Mouse (Mus musculus) adrenal gland (tissue): ENCODE data around the gene Tcerg1l.

Experiments used
- intact Hi-C: fragments of 180-260 bp; cut with DNase I; formaldehyde crosslinking; loops from one replicate; pipeline ENCODE4 v1.15.1; 2025

The Tcerg1l gene

GRCm38 (mm10) chr7:138365519-138365918 is 32.0 kb downstream of the Tcerg1l start:
- intact Hi-C loops, result no loop called here

- intact Hi-C loops, result no loop called here
Measured at GRCm38 (mm10) chr7:138357475-138357874, 40.1 kb downstream of the Tcerg1l start.

GRCm38 (mm10) chr7:138356655-138357449 is 40.7 kb downstream of the Tcerg1l start:
- intact Hi-C loops, result no loop called here

GRCm38 (mm10) chr7:138345451-138345850 is 52.1 kb downstream of the Tcerg1l start:
- intact Hi-C loops, result no loop called here

- intact Hi-C loops, result no loop called here
Measured at GRCm38 (mm10) chr7:138338451-138338850, 59.1 kb downstream of the Tcerg1l start.

GRCm38 (mm10) chr7:138337946-138338345 is 59.6 kb downstream of the Tcerg1l start:
- intact Hi-C loops, result no loop called here

GRCm38 (mm10) chr7:138332504-138333168 is 64.9 kb downstream of the Tcerg1l start:
- intact Hi-C loops, result no loop called here

GRCm38 (mm10) chr7:138331266-138331665 is 66.3 kb downstream of the Tcerg1l start:
- intact Hi-C loops, result no loop called here

- intact Hi-C loops, result no loop called here
Measured at GRCm38 (mm10) chr7:138328637-138329036, 68.9 kb downstream of the Tcerg1l start.

GRCm38 (mm10) chr7:138326760-138327159 is 70.8 kb downstream of the Tcerg1l start:
- intact Hi-C loops, result no loop called here

- intact Hi-C loops, result no loop called here
Measured at GRCm38 (mm10) chr7:138313733-138314132, 83.8 kb downstream of the Tcerg1l start.

GRCm38 (mm10) chr7:138306126-138306525 is 91.4 kb downstream of the Tcerg1l start:
- intact Hi-C loops, result no loop called here

- intact Hi-C loops, result no loop called here
Measured at GRCm38 (mm10) chr7:138284790-138285189, 112.7 kb downstream of the Tcerg1l start.

GRCm38 (mm10) chr7:138275263-138275662 is 122.3 kb downstream of the Tcerg1l start:
- intact Hi-C loops, result no loop called here

- intact Hi-C loops, result no loop called here
Measured at GRCm38 (mm10) chr7:138271328-138271727, 126.2 kb downstream of the Tcerg1l start.

GRCm38 (mm10) chr7:138269386-138269785 is 128.1 kb downstream of the Tcerg1l start:
- intact Hi-C loops, result no loop called here

GRCm38 (mm10) chr7:138267976-138268646 is 129.4 kb downstream of the Tcerg1l start:
- intact Hi-C loops, result no loop called here

GRCm38 (mm10) chr7:138248612-138249011 is 148.9 kb downstream of the Tcerg1l start:
- intact Hi-C loops, result no loop called here

GRCm38 (mm10) chr7:138248176-138248575 is 149.4 kb downstream of the Tcerg1l start:
- intact Hi-C loops, result no loop called here

GRCm38 (mm10) chr7:138246684-138247083 is 150.8 kb downstream of the Tcerg1l start:
- intact Hi-C loops, result no loop called here

GRCm38 (mm10) chr7:138242229-138242628 is 155.3 kb downstream of the Tcerg1l start:
- intact Hi-C loops, result no loop called here

GRCm38 (mm10) chr7:138237708-138238225 is 159.8 kb downstream of the Tcerg1l start:
- intact Hi-C loops, result no loop called here
